17 mouse cellular contexts compared by ENCODE assay signal in the genomic region with DNA sequence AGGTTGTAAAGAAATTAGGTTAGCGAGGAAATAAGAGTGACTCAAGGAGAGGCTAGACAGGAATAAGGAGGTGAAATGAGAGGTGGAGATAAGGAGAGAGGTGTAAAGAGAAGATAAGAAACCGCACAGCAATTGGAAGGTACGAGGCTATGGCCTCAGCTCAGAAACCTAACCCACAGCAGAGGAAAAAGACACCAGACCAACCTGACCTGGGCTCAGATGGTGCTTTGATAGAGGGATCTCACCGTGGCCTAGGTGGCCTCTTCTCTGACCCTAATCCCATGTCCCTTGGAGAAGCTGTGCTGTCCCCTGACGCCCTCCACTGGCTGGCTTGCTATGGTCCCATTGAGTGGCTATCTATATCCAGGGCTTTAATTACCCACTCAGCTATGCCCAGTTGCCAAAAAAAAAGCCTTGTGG. TPM values are rescaled to one million over a fixed set of nuclear protein-coding genes. Genes with fewer than 3 reads are reported as not detected.
DNase-seq lines count a peak whose midpoint lies in the region; ATAC-seq and TF ChIP-seq lines count a peak whose summit lies in the region.
"Had no signal": no experiment of that assay in that cellular context is flagged by ENCODE, and none has a peak within 500 bp of the region (broad histone marks: within the 10 kb centered on the region; RNA-seq: fewer than 3 reads in every experiment).

No protein-coding gene starts in this region.

- no peaks in the 10 kb centered on the region for H3K27me3 ChIP-seq in heart, embryonic 11.5 days (ENCODE audit: control insufficient read depth, insufficient read depth, low read length)
- peaks cover 22% of the 10 kb centered on the region for H3K27me3 ChIP-seq in limb, embryonic 12.5 days
- peaks cover 35% of the 10 kb centered on the region for H3K27me3 ChIP-seq in limb, embryonic 10.5 days (ENCODE audit: low read depth, poor library complexity, severe bottlenecking)
- H3K27me3 ChIP-seq in G1E (ENCODE audit: insufficient read depth, low read length): peaks cover 59% of the 10 kb centered on the region
- H3K27me3 ChIP-seq in limb, embryonic 14.5 days (ENCODE audit: control insufficient read depth, insufficient read depth, low read length): no peaks in the 10 kb centered on the region
- H3K27me3 ChIP-seq: Patski had no signal

- intact Hi-C loops in heart, postnatal 25 days (cut with DNase I): loop anchor here (5.0 kb wide), 1 partner anchor 40 kb away; no protein-coding TSS in a partner anchor

- H3K4me3 ChIP-seq in heart, embryonic 11.5 days (ENCODE audit: low read depth, low read length): no peak overlapping the region
- H3K4me3 ChIP-seq in limb, embryonic 12.5 days (replicated peaks): no peak overlapping the region
- no peak overlapping the region for H3K4me3 ChIP-seq in limb, embryonic 10.5 days
- peak overlapping the region; percentile 30; the same call in 1 of the 2 replicates for H3K4me3 ChIP-seq in G1E (ENCODE audit: low read depth, low read length)
- no peak overlapping the region for H3K4me3 ChIP-seq in limb, embryonic 14.5 days (replicated peaks; ENCODE audit: low read length)
- H3K4me3 ChIP-seq: erythroblast, embryonic 14.5 days had no signal

- peaks cover 7% of the 10 kb centered on the region for H3K4me1 ChIP-seq in heart, embryonic 11.5 days (ENCODE audit: control insufficient read depth, insufficient read depth, low read length)
- peaks cover 35% of the 10 kb centered on the region for H3K4me1 ChIP-seq in limb, embryonic 12.5 days (replicated peaks)
- H3K4me1 ChIP-seq in limb, embryonic 10.5 days: peaks cover 49% of the 10 kb centered on the region
- peaks cover 54% of the 10 kb centered on the region for H3K4me1 ChIP-seq in G1E (ENCODE audit: insufficient read depth, low read depth, low read length)
- H3K4me1 ChIP-seq in limb, embryonic 14.5 days (ENCODE audit: control insufficient read depth, insufficient read depth, low read length): peaks cover 22% of the 10 kb centered on the region

- H3K9ac ChIP-seq in heart, embryonic 11.5 days (ENCODE audit: low read depth, low read length): no peak overlapping the region
- H3K9ac ChIP-seq in limb, embryonic 12.5 days (replicated peaks): no peak overlapping the region
- H3K9ac ChIP-seq in limb, embryonic 14.5 days (ENCODE audit: low read depth, low read length, severe bottlenecking): no peak overlapping the region

- DNase-seq in heart, postnatal 25 days (ENCODE audit: low spot score): no peak
- DNase-seq in limb, embryonic 10.5 days (ENCODE audit: low spot score): no peak
- DNase-seq in G1E (ENCODE audit: low spot score): peak; percentile 55
- no peak for DNase-seq in limb, embryonic 14.5 days (ENCODE audit: low spot score)
- DNase-seq in left cerebral cortex, adult 11 months (ENCODE audit: low spot score): no peak
- no peak for DNase-seq in urinary bladder, adult 2 months (ENCODE audit: low spot score)
- DNase-seq: B cell, adult 2 months; cerebellum, adult 8-10 months; kidney, adult 8-10 months had no signal

- no peak for TF ChIP-seq CTCF in G1E (IDR thresholded peaks at IDR 0.05; ENCODE audit: low read depth, low read length)

- ATAC-seq in heart, embryonic 11.5 days (replicated peaks; ENCODE audit: insufficient number of reproducible peaks, low FRiP score, low TSS enrichment): no peak
- ATAC-seq in limb, embryonic 12.5 days (ENCODE audit: insufficient number of reproducible peaks, insufficient read depth, low FRiP score, low TSS enrichment, low read depth): no peak
- peak; percentile 87 for ATAC-seq in G1E (ENCODE audit: extremely low read depth, insufficient number of reproducible peaks, low FRiP score, poor library complexity, severe bottlenecking)
- ATAC-seq in limb, embryonic 14.5 days (ENCODE audit: low FRiP score, low read depth): no peak
- ATAC-seq: Patski had no signal

- WGBS in heart, embryonic 11.5 days (ENCODE audit: insufficient replicate concordance): 41% methylated on average over 5 of the region's 5 CpGs
- 73% methylated on average over 5 of the region's 5 CpGs for WGBS in limb, embryonic 12.5 days
- WGBS in limb, embryonic 10.5 days: 70% methylated on average over 5 of the region's 5 CpGs
- 71% methylated on average over 5 of the region's 5 CpGs for WGBS in limb, embryonic 14.5 days

- no peaks in the 10 kb centered on the region for H3K36me3 ChIP-seq in heart, embryonic 11.5 days (ENCODE audit: control insufficient read depth, insufficient read depth, low read length)
- peaks cover 9% of the 10 kb centered on the region; the same call in 1 of the 2 replicates for H3K36me3 ChIP-seq in limb, embryonic 12.5 days
- no peaks in the 10 kb centered on the region for H3K36me3 ChIP-seq in limb, embryonic 10.5 days
- H3K36me3 ChIP-seq in G1E (replicated peaks): no peaks in the 10 kb centered on the region
- H3K36me3 ChIP-seq in limb, embryonic 14.5 days (ENCODE audit: control insufficient read depth, insufficient read depth, low read length): no peaks in the 10 kb centered on the region

- H3K27ac ChIP-seq in heart, embryonic 11.5 days (ENCODE audit: low read depth, low read length): no peak overlapping the region
- H3K27ac ChIP-seq in limb, embryonic 12.5 days: no peak overlapping the region
- H3K27ac ChIP-seq in limb, embryonic 10.5 days: no peak overlapping the region
- H3K27ac ChIP-seq in limb, embryonic 14.5 days (replicated peaks; ENCODE audit: low read depth, low read length): no peak overlapping the region

- H3K9me3 ChIP-seq in heart, embryonic 11.5 days (replicated peaks; ENCODE audit: control insufficient read depth, low read length): no peaks in the 10 kb centered on the region
- no peaks in the 10 kb centered on the region for H3K9me3 ChIP-seq in limb, embryonic 12.5 days
- H3K9me3 ChIP-seq in limb, embryonic 10.5 days (replicated peaks): no peaks in the 10 kb centered on the region
- H3K9me3 ChIP-seq in G1E (replicated peaks): peaks cover 3% of the 10 kb centered on the region; the same call in 1 of the 2 replicates
- H3K9me3 ChIP-seq in limb, embryonic 14.5 days (ENCODE audit: control insufficient read depth, low read length): no peaks in the 10 kb centered on the region

- TF ChIP-seq POLR2A in limb, embryonic 14.5 days (IDR thresholded peaks at IDR 0.05; ENCODE audit: borderline replicate concordance, extremely low read depth, insufficient read depth, insufficient read length): no peak

- H3K4me2 ChIP-seq in heart, embryonic 11.5 days: peak overlapping the region; percentile 27; the same call in 1 of the 2 replicates
- peak overlapping the region; percentile 98; the same call in 1 of the 2 replicates for H3K4me2 ChIP-seq in limb, embryonic 12.5 days
- H3K4me2 ChIP-seq in limb, embryonic 14.5 days (replicated peaks; ENCODE audit: low read depth, low read length, severe bottlenecking): peak overlapping the region; percentile 95

RNA-seq across cellular contexts. Expression of a gene that starts 2.9 kb away (rescaled TPM):
- 23.6 and 24.2 TPM in 2 replicates for polyA plus RNA-seq in heart, embryonic 11.5 days (2014; fragmentation: Nextera tagmentation; extraction: Ambion mirVana)
- total RNA-seq in heart, postnatal 25 days (2021): 100 to 1,000 TPM; 115 to 121 TPM
- polyA plus RNA-seq in limb, embryonic 12.5 days (2016; fragmentation: Nextera tagmentation; extraction: Ambion mirVana): 60.4 and 65.4 TPM in 2 replicates
- polyA plus RNA-seq in limb, embryonic 10.5 days (2016; fragmentation: Nextera tagmentation; extraction: Ambion mirVana): 37.9 and 55.9 TPM in 2 replicates
- total RNA-seq in G1E (2014; fragmentation: Nextera tagmentation): 2.6 and 4.0 TPM in 2 replicates
- total RNA-seq in G1E (2017): 6.4 and 7.4 TPM in 2 replicates
- polyA plus RNA-seq in G1E (2012): 8.1 and 8.8 TPM in 2 replicates
- 85.6 and 113 TPM in 2 replicates for polyA plus RNA-seq in limb, embryonic 14.5 days (2012; rRNA removed)
- 36.5 and 46.2 TPM in 2 replicates for polyA plus RNA-seq in limb, embryonic 14.5 days (2014; fragmentation: Nextera tagmentation; extraction: Ambion mirVana)
- polyA plus RNA-seq in urinary bladder, adult 2 months (2012; rRNA removed): 75.3 and 87.2 TPM in 2 replicates

RNA-seq across cellular contexts. Expression of a gene that starts 35.5 kb away (rescaled TPM):
- polyA plus RNA-seq in heart, embryonic 11.5 days (2014; fragmentation: Nextera tagmentation; extraction: Ambion mirVana): 139 and 168 TPM in 2 replicates
- 10 to 100 TPM; 85.4 to 85.5 TPM for total RNA-seq in heart, postnatal 25 days (2021)
- 194 and 208 TPM in 2 replicates for polyA plus RNA-seq in limb, embryonic 12.5 days (2016; fragmentation: Nextera tagmentation; extraction: Ambion mirVana)
- 172 and 193 TPM in 2 replicates for polyA plus RNA-seq in limb, embryonic 10.5 days (2016; fragmentation: Nextera tagmentation; extraction: Ambion mirVana)
- total RNA-seq in G1E (2014; fragmentation: Nextera tagmentation) (239 and 270 TPM in 2 replicates), G1E (2017) (124 and 134 TPM in 2 replicates)
- 14.5 and 16.7 TPM in 2 replicates for polyA plus RNA-seq in G1E (2012)
- 105 and 111 TPM in 2 replicates for polyA plus RNA-seq in limb, embryonic 14.5 days (2012; rRNA removed)
- 221 and 234 TPM in 2 replicates for polyA plus RNA-seq in limb, embryonic 14.5 days (2014; fragmentation: Nextera tagmentation; extraction: Ambion mirVana)
- polyA plus RNA-seq in urinary bladder, adult 2 months (2012; rRNA removed): 64.2 and 77.2 TPM in 2 replicates

RNA-seq across cellular contexts. Expression of a gene that starts 35.6 kb away (rescaled TPM):
- 71.4 and 72.5 TPM in 2 replicates for polyA plus RNA-seq in heart, embryonic 11.5 days (2014; fragmentation: Nextera tagmentation; extraction: Ambion mirVana)
- total RNA-seq in heart, postnatal 25 days (2021): 10 to 100 TPM; 32.0 to 39.5 TPM
- polyA plus RNA-seq in limb, embryonic 12.5 days (2016; fragmentation: Nextera tagmentation; extraction: Ambion mirVana): 139 and 150 TPM in 2 replicates
- polyA plus RNA-seq in limb, embryonic 10.5 days (2016; fragmentation: Nextera tagmentation; extraction: Ambion mirVana): 115 and 146 TPM in 2 replicates
- 78.2 and 90.8 TPM in 2 replicates for total RNA-seq in G1E (2014; fragmentation: Nextera tagmentation)
- total RNA-seq in G1E (2017): 32.5 and 32.8 TPM in 2 replicates
- 1.6 and 1.8 TPM in 2 replicates for polyA plus RNA-seq in G1E (2012)
- polyA plus RNA-seq in limb, embryonic 14.5 days (2012; rRNA removed): 109 and 116 TPM in 2 replicates
- polyA plus RNA-seq in limb, embryonic 14.5 days (2014; fragmentation: Nextera tagmentation; extraction: Ambion mirVana): 123 and 131 TPM in 2 replicates
- polyA plus RNA-seq in urinary bladder, adult 2 months (2012; rRNA removed): 82.5 and 94.1 TPM in 2 replicates

RNA-seq across cellular contexts. Expression of a gene that starts 59.1 kb away (rescaled TPM):
- not detected in 2 replicates for polyA plus RNA-seq in heart, embryonic 11.5 days (2014; fragmentation: Nextera tagmentation; extraction: Ambion mirVana)
- total RNA-seq in heart, postnatal 25 days (2021): not detected
- polyA plus RNA-seq in limb, embryonic 12.5 days (2016; fragmentation: Nextera tagmentation; extraction: Ambion mirVana): not detected in 2 replicates
- polyA plus RNA-seq in limb, embryonic 10.5 days (2016; fragmentation: Nextera tagmentation; extraction: Ambion mirVana): not detected in 2 replicates
- total RNA-seq in G1E (2014; fragmentation: Nextera tagmentation) (not detected in 2 replicates), G1E (2017) (not detected in 2 replicates)
- polyA plus RNA-seq in G1E (2012): not detected in 2 replicates
- not detected in 2 replicates for polyA plus RNA-seq in limb, embryonic 14.5 days (2012; rRNA removed)
- not detected in 2 replicates for polyA plus RNA-seq in limb, embryonic 14.5 days (2014; fragmentation: Nextera tagmentation; extraction: Ambion mirVana)
- not detected in 2 replicates for polyA plus RNA-seq in urinary bladder, adult 2 months (2012; rRNA removed)
- total RNA-seq: adrenal gland, postnatal 36 days; gastrocnemius, adult 8-10 months; left cerebral cortex, adult 18-20 months had no signal
- polyA plus RNA-seq: erythroblast, embryonic 14.5 days; Patski; stomach, embryonic 14.5 days had no signal

Comparison
In these comparisons a context has a peak if more than half of its experiments do, and no peak if none do; other contexts are left out.
1. H3K4me2 ChIP-seq: peak in every context shown above with its lines; median percentile 98 in limb, embryonic 12.5 days; 95 in limb, embryonic 14.5 days; 27 in heart, embryonic 11.5 days.
2. RNA of a gene that starts 35.6 kb away (polyA plus RNA-seq): 139 to 150 TPM in limb, embryonic 12.5 days, 115 to 146 TPM in limb, embryonic 10.5 days, 109 to 131 TPM in limb, embryonic 14.5 days, 82.5 to 94.1 TPM in urinary bladder, adult 2 months and 71.4 to 72.5 TPM in heart, embryonic 11.5 days; 1.6 to 1.8 TPM in G1E; every median in the first group is over 10 times any median in the second.